Mouse (Mus musculus) kidney, postnatal 0 days (tissue): Measurements from ENCODE around the gene Ybey. TPM values are rescaled to one million over a fixed set of nuclear protein-coding genes. Genes with fewer than 3 reads are reported as not detected.
A peak's percentile ranks its signal among the peaks of the same experiment; 100 is the strongest.

Source experiments
- ATAC-seq: fragments of 200-750 bp; cut with Nextera tagmentation; replicated peaks from 2 replicates; pipeline ENCODE4 v1.8.0; 2017; ENCODE audit warnings: low read depth, moderate number of reproducible peaks, moderate TSS enrichment, moderate library complexity; ENCODE audit not compliant: low FRiP score
- DNase-seq: peaks from one replicate; pipeline ENCODE4 v3.0.0-alpha.2; 2016; ENCODE audit warnings: low spot score
- H3K27ac ChIP-seq: fragments of 300-500 bp; sonication (generic); 2 replicates; pipeline ENCODE4 v1.5.1; 2014; ENCODE audit warnings: mild to moderate bottlenecking
- H3K27me3 ChIP-seq: fragments of 300-500 bp; sonication (generic); 2 replicates; pipeline ENCODE4 v1.6.1; 2014; ENCODE audit warnings: low read length, mixed read lengths; ENCODE audit not compliant: insufficient read depth
- H3K36me3 ChIP-seq: fragments of 300-500 bp; sonication (generic); 2 replicates; pipeline ENCODE4 v1.6.1; 2014; ENCODE audit warnings: low read length, mixed read lengths; ENCODE audit not compliant: insufficient read depth
- H3K4me1 ChIP-seq: fragments of 300-500 bp; sonication (generic); replicated peaks from 2 replicates; pipeline ENCODE4 v1.6.1; 2014; ENCODE audit warnings: antibody characterized with exemption, low read length, mixed read lengths; ENCODE audit not compliant: insufficient read depth
- H3K4me2 ChIP-seq: fragments of 300-500 bp; sonication (generic); 2 replicates; pipeline ENCODE4 v1.6.1; 2014; ENCODE audit warnings: mild to moderate bottlenecking, low read length, moderate library complexity, mixed read lengths
- H3K4me3 ChIP-seq: fragments of 300-500 bp; sonication (generic); replicated peaks from 2 replicates; pipeline ENCODE4 v1.5.1; 2014; ENCODE audit warnings: low read depth, low read length
- H3K9ac ChIP-seq: fragments of 300-500 bp; sonication (generic); 2 replicates; pipeline ENCODE4 v1.6.1; 2014; ENCODE audit warnings: low read depth, low read length
- H3K9me3 ChIP-seq: fragments of 300-500 bp; sonication (generic); replicated peaks from 2 replicates; pipeline ENCODE4 v1.6.1; 2016; ENCODE audit warnings: low read length, inconsistent platforms, mixed read lengths
- CTCF ChIP-seq: IDR thresholded peaks from 2 replicates; pipeline ENCODE4 v1.5.1; 2016; ENCODE audit warnings: antibody characterized with exemption, low read depth, mild to moderate bottlenecking, moderate library complexity
- WGBS: fragments of 180-500 bp; shearing (Covaris S2); extraction: QIAGEN DNeasy Blood & Tissue Kit; methylation state at CpG from one replicate; pipeline ENCODE4 v1.1.7; 2014; 5-methylcytosine and 5-hydroxymethylcytosine counted together
- polyA plus RNA-seq: library from polyadenylated mRNA; unstranded; fragments of >200 nt; fragmentation: Nextera tagmentation; extraction: Ambion mirVana; gene quantifications from 2 replicates; pipeline ENCODE4 v1.2.1, GENCODE M21; 2015

Gene Ybey
- polyA plus RNA-seq, 1 experiment from 2014 or later: 5.9 TPM

DNA sequence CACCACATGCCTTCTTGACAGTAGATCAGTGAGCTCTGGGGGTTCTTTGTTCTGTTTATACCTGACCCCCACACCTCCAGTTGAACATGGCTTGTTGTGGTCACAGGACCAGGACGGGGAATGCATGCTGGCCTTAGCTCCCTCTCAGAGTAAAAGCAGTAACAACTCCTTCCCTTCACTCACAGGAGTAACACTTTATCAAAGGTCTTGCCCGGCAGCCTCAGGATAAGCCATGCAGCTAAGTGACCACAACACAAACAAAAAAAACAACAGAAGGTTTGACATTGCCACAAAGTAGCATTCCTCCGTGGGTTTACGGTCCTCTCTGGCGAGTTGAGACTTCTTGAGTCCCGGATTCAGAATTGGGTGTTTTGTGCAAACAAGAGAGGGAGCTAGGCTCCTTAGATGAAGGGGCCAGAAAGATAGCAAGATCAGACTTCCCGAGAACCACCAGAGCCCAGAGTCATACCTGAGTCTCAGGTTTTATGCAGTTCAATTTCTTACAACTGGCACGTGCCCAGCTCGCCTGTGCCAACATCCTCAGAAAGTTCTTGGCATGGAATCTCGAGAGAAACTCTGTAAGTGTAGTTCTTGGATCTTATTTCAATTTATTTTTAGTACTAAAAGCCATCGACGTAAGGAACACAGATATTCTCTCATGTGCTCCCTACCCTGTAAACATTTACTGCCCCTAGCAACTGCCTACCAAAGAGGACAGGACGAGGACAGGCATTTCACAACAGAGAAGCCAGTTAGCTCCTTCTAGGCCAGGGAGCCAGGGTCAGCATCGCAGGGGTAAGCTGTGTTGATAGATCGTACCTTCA, 21.3 kb downstream of the Ybey start:
- no peak for ATAC-seq
- H3K4me1 ChIP-seq: 0 out of 2 replicates have a peak, but pooled peaks cover 7% of the 10 kb centered on the region
- H3K4me3 ChIP-seq: no peak overlapping the region
- TF ChIP-seq CTCF: no peak
- DNase-seq: no peak
- no peaks in the 10 kb centered on the region for H3K9me3 ChIP-seq
- no peak overlapping the region for H3K27ac ChIP-seq
- H3K36me3 ChIP-seq: no peaks in the 10 kb centered on the region
- no peaks in the 10 kb centered on the region for H3K27me3 ChIP-seq
- 80% methylated on average over 15 of the region's 15 CpGs for WGBS
- H3K9ac ChIP-seq: no peak overlapping the region
- H3K4me2 ChIP-seq: no peak overlapping the region

DNA sequence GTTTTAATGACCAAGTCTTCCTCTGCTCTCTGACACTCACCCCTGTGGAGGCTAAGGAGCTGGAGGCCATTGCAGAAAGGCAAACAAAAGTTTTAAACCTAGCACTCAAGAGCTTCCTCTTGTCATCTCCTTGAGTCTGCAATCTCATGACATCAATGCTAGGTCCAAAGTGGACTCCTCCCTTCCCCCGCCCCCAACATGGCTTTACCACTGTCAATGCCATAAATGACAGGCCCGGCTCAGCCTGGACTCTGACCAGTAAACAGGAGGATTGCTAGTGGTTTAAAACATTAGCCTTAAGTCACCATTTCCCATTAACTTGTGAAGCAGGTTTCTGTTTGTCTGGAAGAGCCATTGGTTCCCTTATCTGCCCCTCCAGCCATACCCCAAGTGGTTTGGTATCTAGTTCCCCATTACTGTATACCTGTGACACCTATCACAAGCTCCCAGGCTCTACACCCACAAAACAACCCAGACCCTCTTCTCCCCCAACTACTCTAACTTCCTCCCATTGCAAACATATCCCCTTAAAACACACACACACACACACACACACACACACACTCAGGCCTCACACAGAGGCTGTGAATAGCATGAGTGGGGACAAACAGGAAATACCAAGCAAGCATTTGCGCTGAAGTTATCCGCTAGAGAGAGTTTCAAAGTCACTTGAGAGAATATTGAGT, 22.8 kb downstream of the Ybey start:
- Histone ChIP-seq H3K4me1 (peaks cover 12% of the 10 kb centered on the region; the same call in 1 of the 2 replicates), H3K4me3 (no peak overlapping the region), H3K36me3 (no peaks in the 10 kb centered on the region), H3K9ac (no peak overlapping the region), H3K27ac (no peak overlapping the region), H3K9me3 (no peaks in the 10 kb centered on the region), H3K27me3 (no peaks in the 10 kb centered on the region), H3K4me2 (no peak overlapping the region)
- ATAC-seq (no peak), DNase-seq (peak; percentile 61)
- no peak for TF ChIP-seq CTCF
- 64% methylated on average over 4 of the region's 4 CpGs for WGBS

DNA sequence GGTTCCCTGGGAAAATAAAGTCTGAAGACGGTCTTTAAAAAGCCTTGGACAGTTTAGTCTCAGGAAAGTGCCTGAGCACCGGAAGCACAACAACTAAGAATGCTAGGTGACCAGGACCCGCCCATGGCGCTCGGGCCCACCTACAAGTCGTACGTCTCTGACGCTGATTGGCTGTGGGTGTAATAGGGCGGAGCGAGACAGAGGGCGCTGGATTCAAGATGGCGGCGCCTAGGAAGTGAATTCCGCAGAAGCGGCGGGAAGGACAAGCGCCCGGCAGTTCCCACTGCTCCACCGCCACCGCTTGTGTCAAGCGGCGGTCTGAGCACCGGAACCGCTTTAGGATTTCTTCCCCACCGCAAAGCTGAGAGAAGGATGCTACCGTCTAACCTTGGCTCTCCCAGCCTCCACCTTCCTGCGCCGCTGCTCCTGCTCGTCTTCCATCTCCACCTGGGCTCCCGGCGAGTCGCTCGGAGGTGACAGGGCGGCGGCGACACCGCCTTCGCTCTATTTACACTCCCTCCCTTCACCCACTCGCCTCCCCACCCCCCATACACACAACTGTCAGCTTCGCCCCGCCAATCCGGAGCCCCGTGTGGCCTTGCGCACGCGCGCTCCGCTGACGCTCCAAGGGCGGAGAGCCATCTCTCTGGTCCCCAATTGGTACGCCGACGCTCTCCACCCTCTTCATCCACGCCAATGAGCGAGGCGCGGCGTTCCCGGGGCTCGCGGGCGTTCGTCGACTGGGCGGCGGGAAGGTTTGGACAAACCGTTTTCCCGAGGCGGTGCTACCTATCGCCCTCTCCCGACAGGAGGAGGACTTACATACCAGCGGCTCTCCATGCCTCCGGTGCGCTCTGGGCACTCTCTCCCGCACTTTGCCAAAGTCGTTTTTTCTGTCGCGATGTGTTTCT, 26.5 kb downstream of the Ybey start, which contains the start of gene Pcnt:
Pcnt (minus strand) TSS at position 609 of the 911 bp plus-strand sequence.
- no peaks in the 10 kb centered on the region for H3K27me3 ChIP-seq
- peak within 1 kb of the TSS; percentile 77 for H3K4me2 ChIP-seq
- DNase-seq (peak; percentile 99), ATAC-seq (peak; percentile 97)
- H3K4me1 ChIP-seq: peaks cover 12% of the 10 kb centered on the region; the same call in 1 of the 2 replicates
- peak within 1 kb of the TSS; percentile 87 for H3K9ac ChIP-seq
- peak within 1 kb of the TSS; percentile 89 for H3K4me3 ChIP-seq
- no peaks in the 10 kb centered on the region for H3K36me3 ChIP-seq
- no peaks in the 10 kb centered on the region for H3K9me3 ChIP-seq
- H3K27ac ChIP-seq: peak within 1 kb of the TSS; percentile 97
- TF ChIP-seq CTCF: peak; percentile 77
- under 1% methylated on average over 78 of the region's 78 CpGs for WGBS

GRCm38 (mm10) chr10:76440281-76440680, 28.6 kb downstream of the Ybey start, which contains the start of gene AC141477.1:
AC141477.1 (minus strand) TSS chr10:76440444.
- H3K4me2 ChIP-seq: peak within 1 kb of the TSS; percentile 77; the same call in 1 of the 2 replicates
- H3K36me3 ChIP-seq: peaks cover 15% of the 10 kb centered on the region
- no peaks in the 10 kb centered on the region for H3K9me3 ChIP-seq
- no peak within 1 kb of the TSS for H3K27ac ChIP-seq
- no peak for TF ChIP-seq CTCF
- no peaks in the 10 kb centered on the region for H3K27me3 ChIP-seq
- DNase-seq (no peak), ATAC-seq (no peak)
- no peak within 1 kb of the TSS for H3K9ac ChIP-seq
- H3K4me3 ChIP-seq: no peak within 1 kb of the TSS
- WGBS: 95% methylated on average over 17 of the region's 17 CpGs
- peaks cover 4% of the 10 kb centered on the region; the same call in 1 of the 2 replicates for H3K4me1 ChIP-seq

DNA sequence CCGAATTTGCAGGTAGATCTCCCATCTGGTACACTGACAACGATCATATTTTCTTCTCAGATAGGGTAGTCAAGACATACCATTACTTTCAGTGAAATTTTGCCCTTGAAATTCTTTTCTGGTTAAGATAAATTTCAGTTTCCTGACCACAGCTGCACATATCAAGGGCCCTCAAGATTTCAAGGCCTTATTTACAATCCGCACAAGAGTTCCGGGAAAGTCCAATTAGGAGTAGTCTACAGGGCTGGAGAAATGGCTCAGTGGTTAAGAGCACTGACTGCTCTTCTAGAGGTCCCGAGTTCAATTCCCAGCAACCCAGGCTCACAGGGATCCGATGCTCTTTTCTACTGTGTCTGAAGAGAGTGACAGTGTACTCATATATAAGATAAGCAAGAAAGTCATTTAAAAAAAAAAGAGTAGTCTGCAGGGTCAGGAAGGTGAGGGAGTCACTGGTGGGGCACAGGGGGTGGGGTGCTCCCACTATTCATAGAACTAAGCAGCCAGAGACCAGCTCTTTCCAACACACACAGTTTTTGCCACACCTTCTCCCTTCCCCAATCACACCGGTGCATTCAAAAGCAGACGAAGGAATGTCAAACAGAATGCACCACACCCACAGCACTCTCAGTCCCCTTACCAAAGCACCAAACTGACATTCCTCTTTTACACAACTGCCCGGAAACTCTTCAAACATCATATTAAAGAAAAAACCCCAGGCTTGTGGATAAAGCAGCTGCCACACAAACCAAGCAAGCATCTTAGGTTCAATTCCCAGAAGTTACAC, 29.6 kb downstream of the Ybey start:
- WGBS: 92% methylated on average over 9 of the region's 9 CpGs
- H3K4me2 ChIP-seq: no peak overlapping the region
- peaks cover 24% of the 10 kb centered on the region for H3K36me3 ChIP-seq
- TF ChIP-seq CTCF: no peak
- H3K27me3 ChIP-seq: no peaks in the 10 kb centered on the region
- DNase-seq: no peak
- no peaks in the 10 kb centered on the region for H3K9me3 ChIP-seq
- peaks cover 4% of the 10 kb centered on the region; the same call in 1 of the 2 replicates for H3K4me1 ChIP-seq
- H3K9ac ChIP-seq: no peak overlapping the region
- H3K4me3 ChIP-seq: no peak overlapping the region
- ATAC-seq: no peak
- no peak overlapping the region for H3K27ac ChIP-seq
